Mouse (Mus musculus): ENCODE measurements around the gene Arhgef19. TPM values are rescaled to one million over a fixed set of nuclear protein-coding genes. Genes with fewer than 3 reads are reported as not detected.
A peak's percentile ranks its signal among the peaks of the same experiment; 100 is the strongest.

The Arhgef19 gene
- total RNA-seq, 2 experiments from 2014 or later, result 0.26 to 0.69 TPM

GRCm38 (mm10) chr4:141259413-141259812 is 20.1 kb downstream of the Arhgef19 start:
- intact Hi-C loops (cut with DNase I), result no loop called here
- peak in 1 of 2 experiments; percentile 2 for DNase-seq

GRCm38 (mm10) chr4:141260007-141260723 is 20.9 kb downstream of the Arhgef19 start:
- no peak for DNase-seq
- intact Hi-C loops (cut with DNase I), result no loop called here

GRCm38 (mm10) chr4:141262906-141263637 is 23.8 kb downstream of the Arhgef19 start:
- intact Hi-C loops (cut with DNase I), result no loop called here
- DNase-seq, result no peak

- intact Hi-C loops (cut with DNase I), result loop anchor here (5.0 kb wide), 2 partner anchors 64 to 124 kb away; no protein-coding TSS in a partner anchor
- no peak for DNase-seq
Measured at GRCm38 (mm10) chr4:141265979-141266637, 26.8 kb downstream of the Arhgef19 start.

- DNase-seq, result no peak
- intact Hi-C loops (cut with DNase I), result loop anchor here (5.0 kb wide), 2 partner anchors 65 to 125 kb away; no protein-coding TSS in a partner anchor
Measured at GRCm38 (mm10) chr4:141267250-141267649, 28.0 kb downstream of the Arhgef19 start.

GRCm38 (mm10) chr4:141267837-141268236 is 28.5 kb downstream of the Arhgef19 start:
- intact Hi-C loops (cut with DNase I), result loop anchor here (5.0 kb wide), 2 partner anchors 66 to 126 kb away; no protein-coding TSS in a partner anchor
- no peak for DNase-seq

- no peak for DNase-seq
- intact Hi-C loops (cut with DNase I), result loop anchor here (5.0 kb wide), 2 partner anchors 66 to 126 kb away; no protein-coding TSS in a partner anchor
Measured at GRCm38 (mm10) chr4:141268350-141268749, 29.1 kb downstream of the Arhgef19 start.

- intact Hi-C loops (cut with DNase I), result loop anchor here (5.0 kb wide), 2 partner anchors 67 to 127 kb away; no protein-coding TSS in a partner anchor
- DNase-seq, result no peak
Measured at GRCm38 (mm10) chr4:141269080-141269479, 29.8 kb downstream of the Arhgef19 start.

- intact Hi-C loops (cut with DNase I), result no loop called here
- no peak for DNase-seq
Measured at GRCm38 (mm10) chr4:141270201-141270940, 31.1 kb downstream of the Arhgef19 start.

GRCm38 (mm10) chr4:141271228-141271627 is 31.9 kb downstream of the Arhgef19 start:
- no peak for DNase-seq
- intact Hi-C loops (cut with DNase I), result no loop called here

- intact Hi-C loops (cut with DNase I), result no loop called here
- no peak for DNase-seq
Measured at GRCm38 (mm10) chr4:141271721-141272120, 32.4 kb downstream of the Arhgef19 start.

GRCm38 (mm10) chr4:141272878-141273277 is 33.6 kb downstream of the Arhgef19 start:
- intact Hi-C loops (cut with DNase I), result loop anchor here (1.0 kb wide), 1 partner anchor 90 kb away; no protein-coding TSS in a partner anchor
- DNase-seq, result peak in 1 of 2 experiments; percentile 44

- intact Hi-C loops (cut with DNase I), result loop anchor here (1.0 kb wide), 1 partner anchor 90 kb away; no protein-coding TSS in a partner anchor
Measured at GRCm38 (mm10) chr4:141273296-141273695, 34.0 kb downstream of the Arhgef19 start.

GRCm38 (mm10) chr4:141274485-141275341 is 35.4 kb downstream of the Arhgef19 start:
- no peak for DNase-seq
- intact Hi-C loops (cut with DNase I), result no loop called here

More at GRCm38 (mm10) chr4:141273296-141273695, 34.0 kb downstream of the Arhgef19 start:
- DNase-seq, result peak; percentile 77 to 82

GRCm38 (mm10) chr4:141277157-141277556 is 37.9 kb downstream of the Arhgef19 start:
- no peak for DNase-seq
- intact Hi-C loops (cut with DNase I), result no loop called here

GRCm38 (mm10) chr4:141278154-141278553 is 38.9 kb downstream of the Arhgef19 start:
- intact Hi-C loops (cut with DNase I), result no loop called here
- DNase-seq, result peak; percentile 73 to 87

- DNase-seq, result no peak
- intact Hi-C loops (cut with DNase I), result no loop called here
Measured at GRCm38 (mm10) chr4:141279327-141279726, 40.0 kb downstream of the Arhgef19 start.

GRCm38 (mm10) chr4:141279783-141280182 is 40.5 kb downstream of the Arhgef19 start:
- intact Hi-C loops (cut with DNase I), result no loop called here
- DNase-seq, result no peak

GRCm38 (mm10) chr4:141280471-141280870 is 41.2 kb downstream of the Arhgef19 start:
- no peak for DNase-seq
- intact Hi-C loops (cut with DNase I), result no loop called here
